Mouse (Mus musculus): Measurements from ENCODE around the gene Aplp2.

DNA sequence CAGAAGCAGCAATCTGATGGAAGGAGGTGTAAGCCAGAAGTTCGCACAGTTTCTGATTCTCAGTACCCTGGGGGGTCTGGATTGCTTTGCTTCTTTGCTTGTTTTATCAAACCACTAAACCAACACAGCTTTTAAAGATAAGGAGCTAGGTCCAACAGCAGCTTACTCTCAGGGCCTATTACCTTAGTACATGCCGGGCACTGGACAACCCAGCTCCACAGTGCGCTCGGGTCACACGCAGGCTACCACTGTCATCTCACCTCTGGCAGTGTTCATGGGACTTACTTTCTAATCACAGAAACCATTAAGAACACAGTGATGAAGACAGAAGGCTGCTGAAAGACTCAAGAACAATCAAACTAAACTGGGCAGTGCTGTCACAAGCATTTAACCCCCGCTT lies 36.3 kb downstream of the Aplp2 start:
- TF ChIP-seq POLR2A (IDR thresholded peaks at IDR 0.05; ENCODE audit: borderline replicate concordance, low read depth, low read length), result no peak
- no peak for TF ChIP-seq CTCF (IDR thresholded peaks at IDR 0.05; ENCODE audit: low read depth, low read length)
